Mouse (Mus musculus): ENCODE data around the gene Gas2l3.

Gene Gas2l3

GRCm38 (mm10) chr10:89450411-89450810 is 6.6 kb upstream of the Gas2l3 start:
- DNase-seq (ENCODE audit: extremely low read depth, insufficient read length, low spot score) = no peak

GRCm38 (mm10) chr10:89444381-89444780 is 614 bp upstream of the Gas2l3 start:
- DNase-seq (ENCODE audit: extremely low read depth, insufficient read length, low spot score) = no peak

GRCm38 (mm10) chr10:89443115-89443622 is 598 bp downstream of the Gas2l3 start:
- no peak for DNase-seq (ENCODE audit: extremely low read depth, insufficient read length, low spot score)

GRCm38 (mm10) chr10:89442640-89443039 is 1.1 kb downstream of the Gas2l3 start:
- DNase-seq (ENCODE audit: extremely low read depth, insufficient read length, low spot score) = no peak

- DNase-seq (ENCODE audit: extremely low read depth, insufficient read length, low spot score) = no peak
These were observed 1.8 kb downstream of the Gas2l3 start for GRCm38 (mm10) chr10:89441961-89442360.

GRCm38 (mm10) chr10:89439380-89439779 is 4.4 kb downstream of the Gas2l3 start:
- DNase-seq (ENCODE audit: extremely low read depth, insufficient read length, low spot score) = no peak

- no peak for DNase-seq (ENCODE audit: extremely low read depth, insufficient read length, low spot score)
These were observed 5.8 kb downstream of the Gas2l3 start for GRCm38 (mm10) chr10:89437996-89438395.

- DNase-seq (ENCODE audit: extremely low read depth, insufficient read length, low spot score) = no peak
These were observed 6.3 kb downstream of the Gas2l3 start for GRCm38 (mm10) chr10:89437472-89437871.

GRCm38 (mm10) chr10:89435920-89436319 is 7.8 kb downstream of the Gas2l3 start:
- no peak for DNase-seq (ENCODE audit: extremely low read depth, insufficient read length, low spot score)

- DNase-seq (ENCODE audit: extremely low read depth, insufficient read length, low spot score) = no peak
These were observed 8.4 kb downstream of the Gas2l3 start for GRCm38 (mm10) chr10:89435413-89435812.

- no peak for DNase-seq (ENCODE audit: extremely low read depth, insufficient read length, low spot score)
These were observed 9.1 kb downstream of the Gas2l3 start for GRCm38 (mm10) chr10:89434509-89435210.

GRCm38 (mm10) chr10:89432743-89433142 is 11.0 kb downstream of the Gas2l3 start:
- no peak for DNase-seq (ENCODE audit: extremely low read depth, insufficient read length, low spot score)

GRCm38 (mm10) chr10:89430751-89431150 is 13.0 kb downstream of the Gas2l3 start:
- DNase-seq (ENCODE audit: extremely low read depth, insufficient read length, low spot score) = no peak

GRCm38 (mm10) chr10:89424800-89425393 is 18.9 kb downstream of the Gas2l3 start:
- DNase-seq (ENCODE audit: extremely low read depth, insufficient read length, low spot score) = no peak

- no peak for DNase-seq (ENCODE audit: extremely low read depth, insufficient read length, low spot score)
These were observed 19.6 kb downstream of the Gas2l3 start for GRCm38 (mm10) chr10:89424217-89424616.

GRCm38 (mm10) chr10:89423164-89423778 is 20.5 kb downstream of the Gas2l3 start:
- no peak for DNase-seq (ENCODE audit: extremely low read depth, insufficient read length, low spot score)

- DNase-seq (ENCODE audit: extremely low read depth, insufficient read length, low spot score) = no peak
These were observed 21.1 kb downstream of the Gas2l3 start for GRCm38 (mm10) chr10:89422504-89423158.

- no peak for DNase-seq (ENCODE audit: extremely low read depth, insufficient read length, low spot score)
These were observed 25.8 kb downstream of the Gas2l3 start for GRCm38 (mm10) chr10:89417966-89418365.

- no peak for DNase-seq (ENCODE audit: extremely low read depth, insufficient read length, low spot score)
These were observed 28.3 kb downstream of the Gas2l3 start for GRCm38 (mm10) chr10:89415478-89415877.

- no peak for DNase-seq (ENCODE audit: extremely low read depth, insufficient read length, low spot score)
These were observed 36.2 kb downstream of the Gas2l3 start for GRCm38 (mm10) chr10:89407551-89407950.

GRCm38 (mm10) chr10:89406733-89407484 is 36.9 kb downstream of the Gas2l3 start:
- no peak for DNase-seq (ENCODE audit: extremely low read depth, insufficient read length, low spot score)

Data from 3134 (cell line).